Mouse (Mus musculus) stomach, embryonic 15.5 days (tissue): ENCODE measurements around the gene Msi2. TPM values are rescaled to one million over a fixed set of nuclear protein-coding genes. Genes with fewer than 3 reads are reported as not detected.

ENCODE experiments used
- ATAC-seq: fragments of 200-750 bp; cut with Nextera tagmentation; 2 replicates; pipeline ENCODE4 v1.8.0; 2017; ENCODE audit warnings: low read depth, moderate number of reproducible peaks, moderate TSS enrichment; ENCODE audit not compliant: insufficient read depth, low FRiP score
- H3K27ac ChIP-seq: fragments of 300-500 bp; sonication (generic); 2 replicates; pipeline ENCODE4 v1.5.1; 2015; ENCODE audit warnings: mild to moderate bottlenecking, inconsistent platforms
- H3K27me3 ChIP-seq: fragments of 300-500 bp; sonication (generic); replicated peaks from 2 replicates; pipeline ENCODE4 v1.6.1; 2015; ENCODE audit warnings: inconsistent platforms
- H3K36me3 ChIP-seq: fragments of 300-500 bp; sonication (generic); 2 replicates; pipeline ENCODE4 v1.6.1; 2015; ENCODE audit warnings: inconsistent platforms
- H3K4me1 ChIP-seq: fragments of 300-500 bp; sonication (generic); 2 replicates; pipeline ENCODE4 v1.6.1; 2015; ENCODE audit warnings: inconsistent platforms
- H3K4me2 ChIP-seq: fragments of 300-500 bp; sonication (generic); 2 replicates; pipeline ENCODE4 v1.6.1; 2015; ENCODE audit warnings: mild to moderate bottlenecking, inconsistent platforms
- H3K4me3 ChIP-seq: fragments of 300-500 bp; sonication (generic); replicated peaks from 2 replicates; pipeline ENCODE4 v1.5.1; 2015; ENCODE audit warnings: inconsistent platforms
- H3K9ac ChIP-seq: fragments of 300-500 bp; sonication (generic); 2 replicates; pipeline ENCODE4 v1.6.1; 2015; ENCODE audit warnings: inconsistent platforms
- H3K9me3 ChIP-seq: fragments of 300-500 bp; sonication (generic); 2 replicates; pipeline ENCODE4 v1.6.1; 2016; ENCODE audit warnings: inconsistent platforms
- WGBS: fragments of 180-500 bp; shearing (Covaris S2); methylation state at CpG from one replicate; pipeline ENCODE4 v1.1.7; 2015; 5-methylcytosine and 5-hydroxymethylcytosine counted together
- polyA plus RNA-seq: library from polyadenylated mRNA; unstranded; fragments of >200 nt; fragmentation: Nextera tagmentation; extraction: Ambion mirVana; gene quantifications from 2 replicates; pipeline ENCODE4 v1.2.1, GENCODE M21; 2015

Gene Msi2
- polyA plus RNA-seq, 1 experiment from 2014 or later = 13.7 TPM

DNA sequence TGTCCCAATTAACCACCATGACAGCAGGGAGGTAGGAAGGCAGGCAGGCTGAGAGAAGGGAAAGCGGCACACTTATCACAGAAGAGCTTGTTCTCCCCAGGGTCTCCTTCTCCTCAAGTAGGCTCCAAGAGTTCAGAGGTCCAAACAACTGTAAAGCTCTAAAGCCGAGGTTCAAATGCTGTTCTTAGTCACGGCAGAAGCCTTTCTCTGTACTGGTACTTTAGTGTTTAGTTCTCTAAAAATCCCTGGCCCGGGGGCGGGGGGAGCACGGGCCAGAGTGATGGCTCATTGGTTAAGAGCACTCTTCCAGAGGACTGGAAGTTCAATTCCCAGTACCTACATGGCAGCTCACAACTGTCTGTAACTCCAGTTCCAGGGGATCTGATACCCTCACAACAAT is 165.9 kb downstream of the Msi2 start:
- ATAC-seq = no peak
- Histone ChIP-seq H3K36me3 (no peaks in the 10 kb centered on the region), H3K4me3 (no peak overlapping the region), H3K4me1 (peaks cover 69% of the 10 kb centered on the region), H3K9ac (no peak overlapping the region), H3K9me3 (no peaks in the 10 kb centered on the region), H3K27ac (no peak overlapping the region), H3K4me2 (no peak overlapping the region), H3K27me3 (no peaks in the 10 kb centered on the region)
- 72% methylated on average over 6 of the region's 6 CpGs for WGBS

DNA sequence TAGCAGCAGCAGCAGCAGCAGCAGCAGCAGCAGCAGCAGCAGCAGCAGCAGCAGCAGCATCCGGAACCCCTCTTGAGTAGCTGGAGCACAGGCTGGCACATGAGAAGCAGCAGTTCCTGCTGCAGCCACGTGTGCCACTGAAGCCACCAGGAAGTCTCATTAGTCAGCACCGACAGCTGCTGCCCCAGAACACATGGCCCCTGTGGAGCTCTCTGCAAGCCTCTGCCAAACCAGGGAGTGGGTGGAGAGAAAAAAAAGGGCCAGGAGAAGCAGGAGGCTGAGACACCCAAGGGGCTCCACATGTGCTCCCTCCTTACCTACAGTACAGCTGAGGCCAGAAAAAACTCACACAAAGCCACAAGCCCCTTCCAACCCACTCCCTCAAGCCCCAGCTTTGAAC is 167.3 kb downstream of the Msi2 start:
- no peak overlapping the region for H3K4me3 ChIP-seq
- WGBS = 12% methylated on average over 3 of the region's 3 CpGs
- H3K27me3 ChIP-seq = no peaks in the 10 kb centered on the region
- no peak overlapping the region for H3K9ac ChIP-seq
- no peaks in the 10 kb centered on the region for H3K36me3 ChIP-seq
- peak; percentile 9; the same call in 1 of the 2 replicates for ATAC-seq
- no peak overlapping the region for H3K4me2 ChIP-seq
- H3K9me3 ChIP-seq = no peaks in the 10 kb centered on the region
- peak overlapping the region; percentile 49 for H3K27ac ChIP-seq
- peaks cover 60% of the 10 kb centered on the region for H3K4me1 ChIP-seq

DNA sequence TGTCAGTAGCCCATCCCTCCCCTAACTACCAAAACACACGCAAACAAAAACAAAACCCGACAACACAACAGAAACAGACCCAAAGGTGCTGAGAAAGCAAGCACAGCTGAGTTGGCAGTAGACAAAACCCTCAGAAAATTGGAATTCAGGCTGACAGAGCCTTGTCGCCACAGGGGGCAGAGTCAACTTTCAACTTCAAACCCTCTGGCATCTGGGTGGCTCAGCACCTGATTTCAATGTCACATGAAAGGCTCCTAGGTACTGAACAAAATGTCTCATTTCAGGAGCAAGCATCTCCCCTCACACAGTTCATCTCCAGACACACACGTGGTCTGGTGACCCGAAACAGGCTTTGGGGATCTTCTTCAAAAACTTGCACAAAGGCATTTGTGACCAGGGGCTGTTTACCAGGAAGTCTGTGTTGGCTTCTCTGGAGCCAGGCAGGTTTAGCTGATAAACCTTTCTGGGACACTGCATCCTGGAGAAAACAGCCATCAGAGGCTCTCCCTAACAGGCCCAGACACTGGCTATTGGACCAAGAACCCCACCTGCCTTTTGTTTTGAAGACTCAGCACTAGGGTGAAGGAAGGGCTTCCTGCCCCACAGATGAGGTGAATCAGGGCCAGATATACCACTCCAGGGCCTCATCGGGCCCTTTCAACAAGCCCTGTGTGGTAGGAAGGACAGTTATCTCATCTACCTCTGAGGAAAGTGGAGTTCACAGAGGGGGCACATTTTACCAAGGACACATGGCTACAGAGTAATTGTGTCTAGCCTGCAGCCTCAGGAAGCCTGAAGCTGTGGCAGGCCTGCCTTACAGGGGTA is 168.0 kb downstream of the Msi2 start:
- Histone ChIP-seq H3K9me3 (no peaks in the 10 kb centered on the region), H3K4me2 (no peak overlapping the region), H3K4me1 (peaks cover 54% of the 10 kb centered on the region), H3K27me3 (no peaks in the 10 kb centered on the region), H3K9ac (no peak overlapping the region), H3K27ac (peak overlapping the region; percentile 49), H3K36me3 (no peaks in the 10 kb centered on the region), H3K4me3 (no peak overlapping the region)
- ATAC-seq = no peak
- WGBS = 72% methylated on average over 6 of the region's 6 CpGs

DNA sequence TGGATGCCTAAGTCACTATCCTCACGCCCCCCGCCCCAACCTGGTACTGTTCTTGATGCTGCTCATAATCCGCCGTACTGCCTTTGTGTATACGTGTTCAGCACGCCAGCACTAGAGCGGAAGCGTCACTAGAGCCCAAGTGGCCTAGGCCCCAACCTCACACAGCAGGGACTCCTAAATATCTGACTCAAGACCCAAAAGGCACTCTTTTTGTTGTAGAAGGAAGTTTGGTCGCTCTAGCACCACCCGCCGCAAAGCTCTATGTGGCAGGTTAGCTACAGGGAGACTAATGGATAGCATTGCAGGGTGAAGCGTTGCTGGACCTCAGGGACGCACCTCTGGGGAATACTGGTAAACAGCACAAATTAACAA is 168.8 kb downstream of the Msi2 start:
- Histone ChIP-seq H3K4me3 (no peak overlapping the region), H3K4me2 (no peak overlapping the region), H3K4me1 (peaks cover 48% of the 10 kb centered on the region), H3K9me3 (no peaks in the 10 kb centered on the region), H3K9ac (no peak overlapping the region), H3K36me3 (no peaks in the 10 kb centered on the region), H3K27ac (no peak overlapping the region), H3K27me3 (no peaks in the 10 kb centered on the region)
- ATAC-seq = no peak
- WGBS = 90% methylated on average over 13 of the region's 13 CpGs

DNA sequence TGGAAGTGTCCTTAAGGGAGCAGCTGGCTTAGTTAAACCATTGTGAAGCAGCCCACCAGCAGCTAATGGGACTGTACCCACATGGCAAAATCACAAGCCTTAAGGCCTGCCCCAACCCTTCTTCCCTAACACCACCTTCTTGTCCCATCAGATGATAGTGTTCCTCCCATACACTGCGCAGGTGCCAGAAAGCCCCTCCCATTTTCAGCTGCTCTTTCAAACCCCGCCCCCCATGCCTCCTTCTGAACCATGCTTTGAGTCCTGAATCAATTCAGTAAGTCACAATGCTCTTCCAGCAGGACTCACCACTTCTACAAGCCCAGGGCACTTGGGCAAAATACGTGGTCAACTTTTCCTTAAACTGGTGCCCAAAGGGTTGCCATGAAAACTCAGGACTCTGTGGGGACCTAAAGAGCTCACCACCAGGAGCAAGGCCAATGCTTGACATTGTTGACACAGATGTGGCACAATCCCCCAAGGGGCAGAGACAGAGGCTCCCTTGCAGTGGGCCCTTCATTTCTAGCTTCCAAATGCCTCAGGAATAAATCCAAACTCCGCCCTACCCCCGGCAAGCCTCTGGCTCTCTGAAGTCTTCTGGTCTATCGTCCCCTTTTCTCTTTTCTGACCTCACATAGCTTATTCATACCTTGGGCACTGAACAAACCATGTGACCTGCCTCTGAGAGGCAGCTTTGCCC is 169.3 kb downstream of the Msi2 start:
- ATAC-seq = no peak
- Histone ChIP-seq H3K4me2 (no peak overlapping the region), H3K4me3 (no peak overlapping the region), H3K27ac (no peak overlapping the region), H3K27me3 (no peaks in the 10 kb centered on the region), H3K9ac (no peak overlapping the region), H3K4me1 (peaks cover 43% of the 10 kb centered on the region), H3K9me3 (no peaks in the 10 kb centered on the region), H3K36me3 (no peaks in the 10 kb centered on the region)
- WGBS = 89% methylated on average over 6 of the region's 6 CpGs

DNA sequence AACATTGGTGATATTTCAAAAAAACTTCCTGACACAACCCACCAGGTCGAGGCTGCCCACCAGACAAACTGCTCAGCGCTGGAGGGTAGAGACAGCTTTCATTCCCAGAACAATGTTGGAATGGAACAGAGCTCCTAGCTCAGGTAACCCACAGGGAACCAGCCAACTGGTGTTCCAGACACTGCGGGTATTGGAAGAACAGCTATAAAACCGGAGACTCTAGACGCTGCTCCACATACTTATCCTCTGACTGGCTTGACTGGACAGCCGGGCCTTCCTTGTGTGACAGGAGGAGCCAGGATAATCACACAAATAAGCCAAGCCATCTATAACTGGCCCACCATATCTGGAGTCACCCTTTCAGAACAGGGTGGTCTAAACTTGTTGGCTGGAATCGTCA is 169.9 kb downstream of the Msi2 start:
- Histone ChIP-seq H3K4me1 (peaks cover 37% of the 10 kb centered on the region), H3K9me3 (no peaks in the 10 kb centered on the region), H3K27ac (no peak overlapping the region), H3K4me2 (no peak overlapping the region), H3K4me3 (no peak overlapping the region), H3K27me3 (no peaks in the 10 kb centered on the region), H3K36me3 (no peaks in the 10 kb centered on the region), H3K9ac (no peak overlapping the region)
- WGBS = 76% methylated on average over 7 of the region's 7 CpGs
- no peak for ATAC-seq

DNA sequence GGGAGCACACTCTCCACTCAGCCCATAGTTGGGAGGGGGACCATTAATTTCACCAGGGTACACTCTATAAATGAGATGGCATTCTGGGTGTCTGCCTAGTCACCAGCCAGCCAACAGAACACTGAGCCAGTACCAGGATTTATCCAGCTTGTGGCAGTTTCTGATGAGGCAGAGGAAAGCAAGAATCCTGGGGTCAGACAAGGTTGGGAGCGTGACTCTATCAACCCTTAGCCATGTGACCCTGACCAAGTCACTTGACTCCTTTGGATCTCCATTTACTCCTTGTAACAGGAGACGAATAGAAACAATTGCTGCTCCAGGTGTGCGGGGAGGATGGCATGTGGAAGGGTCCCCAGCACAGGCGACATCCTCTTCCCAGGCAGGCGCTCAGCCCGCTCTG is 174.5 kb downstream of the Msi2 start:
- Histone ChIP-seq H3K4me3 (no peak overlapping the region), H3K27me3 (no peaks in the 10 kb centered on the region), H3K4me1 (peaks cover 21% of the 10 kb centered on the region), H3K9ac (no peak overlapping the region), H3K27ac (no peak overlapping the region), H3K4me2 (no peak overlapping the region), H3K9me3 (no peaks in the 10 kb centered on the region), H3K36me3 (no peaks in the 10 kb centered on the region)
- 88% methylated on average over 6 of the region's 6 CpGs for WGBS
- no peak for ATAC-seq

DNA sequence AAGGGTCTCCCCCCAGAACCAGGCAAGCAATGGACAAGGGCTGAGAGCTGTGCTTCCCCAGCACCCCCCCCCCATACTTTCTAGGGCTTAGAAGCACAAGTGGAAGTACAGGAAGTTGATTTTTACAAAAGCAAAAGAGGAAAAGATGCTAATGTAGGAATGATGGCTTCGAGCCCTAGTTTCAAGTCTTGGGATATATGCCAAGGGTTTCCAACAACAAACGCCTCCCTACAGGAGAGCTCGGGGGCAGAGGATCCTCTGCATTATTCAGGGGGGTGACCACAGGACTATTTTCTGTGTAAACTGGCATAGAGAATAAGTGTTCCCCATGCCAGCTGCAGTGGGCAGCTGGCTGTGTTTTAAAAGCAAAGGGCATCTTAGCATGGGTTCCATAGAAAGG is 175.5 kb downstream of the Msi2 start:
- H3K9me3 ChIP-seq = no peaks in the 10 kb centered on the region
- no peak overlapping the region for H3K4me2 ChIP-seq
- H3K4me1 ChIP-seq = peaks cover 17% of the 10 kb centered on the region
- WGBS = 35% methylated on average over 3 of the region's 3 CpGs
- no peak overlapping the region for H3K9ac ChIP-seq
- H3K36me3 ChIP-seq = no peaks in the 10 kb centered on the region
- no peak overlapping the region; the same call in 1 of the 2 replicates for H3K27ac ChIP-seq
- H3K4me3 ChIP-seq = no peak overlapping the region
- no peaks in the 10 kb centered on the region for H3K27me3 ChIP-seq
- ATAC-seq = no peak

DNA sequence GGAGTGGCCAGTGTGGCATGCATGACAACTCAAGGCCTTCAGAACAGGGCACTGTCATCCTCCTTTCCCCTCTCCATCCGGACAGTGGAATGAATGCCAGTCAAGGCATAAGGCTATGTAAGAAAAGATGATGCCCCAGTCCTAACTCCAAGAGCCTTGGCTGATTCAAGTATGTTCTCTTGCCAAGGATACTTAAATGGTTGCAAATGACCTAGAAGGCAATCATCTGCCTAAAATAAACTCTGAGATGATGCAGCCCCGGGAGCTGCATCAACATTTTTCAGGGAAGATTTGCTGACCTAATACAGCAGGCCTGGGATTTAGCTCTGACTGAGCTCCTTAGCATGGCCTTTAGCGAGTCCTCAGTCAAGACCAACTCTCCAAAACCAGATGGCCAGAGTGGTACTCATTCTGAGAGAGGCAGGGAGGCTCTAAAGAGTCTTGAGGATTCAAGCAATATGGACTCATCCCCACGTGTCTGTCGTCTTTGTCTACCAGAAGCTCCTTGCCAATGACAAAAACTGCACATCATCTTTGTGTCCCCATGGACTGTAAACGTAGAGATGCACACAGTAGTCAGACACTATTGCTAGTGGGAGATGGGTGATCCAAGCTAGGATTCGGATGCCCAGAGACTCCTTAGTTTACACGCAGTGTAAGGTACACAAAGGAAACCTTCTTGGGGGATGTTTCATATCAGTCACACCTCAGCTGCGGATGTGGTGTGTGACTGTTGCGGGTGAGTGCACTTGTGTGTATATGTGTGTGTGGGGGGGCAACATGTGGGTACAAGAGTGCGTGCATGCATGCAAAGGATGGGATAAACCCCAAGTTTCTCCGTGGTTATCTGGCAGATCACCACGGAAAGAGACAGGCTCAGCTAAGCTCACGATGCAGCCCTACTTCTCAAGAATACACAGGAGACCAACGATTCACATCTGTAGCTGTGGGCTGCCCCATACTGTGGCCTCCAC is 176.4 kb downstream of the Msi2 start:
- Histone ChIP-seq H3K36me3 (no peaks in the 10 kb centered on the region), H3K4me2 (no peak overlapping the region), H3K4me3 (no peak overlapping the region), H3K4me1 (peaks cover 17% of the 10 kb centered on the region), H3K9me3 (no peaks in the 10 kb centered on the region), H3K9ac (no peak overlapping the region), H3K27ac (no peak overlapping the region), H3K27me3 (no peaks in the 10 kb centered on the region)
- WGBS = 69% methylated on average over 15 of the region's 15 CpGs
- no peak for ATAC-seq

DNA sequence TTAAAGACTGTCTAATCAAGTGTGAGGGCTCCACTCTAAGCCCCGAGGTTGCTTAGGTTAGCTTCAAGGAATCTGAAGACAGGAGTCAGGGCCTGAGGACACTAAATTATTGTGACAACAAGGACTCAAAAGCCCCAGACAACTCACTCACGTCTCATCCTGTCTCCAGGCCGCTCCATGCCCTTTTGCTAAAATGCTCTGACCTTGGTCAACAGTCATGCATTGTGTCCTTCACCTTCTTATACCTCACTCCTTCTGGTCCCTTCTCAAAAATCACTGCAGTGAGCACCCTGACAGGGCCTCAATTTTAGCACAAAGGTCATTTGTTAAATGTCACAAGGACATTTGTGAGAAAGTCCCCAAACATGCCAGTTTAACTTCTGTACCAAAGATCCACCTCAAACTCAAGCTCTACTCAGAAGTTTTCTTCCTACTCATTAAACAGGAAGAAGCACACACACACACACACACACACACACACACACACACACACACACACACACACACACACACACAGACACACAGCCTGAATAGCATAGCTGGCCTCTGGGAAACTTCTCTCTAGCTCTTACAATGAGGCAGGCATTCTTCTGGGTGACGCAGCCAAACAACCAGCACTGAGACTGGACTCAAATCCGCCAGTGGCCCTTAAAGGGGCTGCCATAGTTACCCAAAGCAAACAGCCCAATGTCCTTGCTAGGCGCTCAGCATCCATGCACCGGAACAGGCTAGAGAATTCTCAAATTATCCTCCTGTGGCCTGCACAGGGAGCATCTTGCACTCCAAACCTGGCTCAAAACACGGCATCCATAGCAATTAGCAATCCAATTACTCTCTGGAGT is 178.5 kb downstream of the Msi2 start:
- Histone ChIP-seq H3K4me3 (no peak overlapping the region), H3K27ac (no peak overlapping the region), H3K36me3 (no peaks in the 10 kb centered on the region), H3K4me1 (peaks cover 17% of the 10 kb centered on the region), H3K4me2 (no peak overlapping the region), H3K9ac (no peak overlapping the region), H3K9me3 (no peaks in the 10 kb centered on the region), H3K27me3 (no peaks in the 10 kb centered on the region)
- WGBS = 59% methylated on average over 8 of the region's 8 CpGs
- no peak for ATAC-seq

DNA sequence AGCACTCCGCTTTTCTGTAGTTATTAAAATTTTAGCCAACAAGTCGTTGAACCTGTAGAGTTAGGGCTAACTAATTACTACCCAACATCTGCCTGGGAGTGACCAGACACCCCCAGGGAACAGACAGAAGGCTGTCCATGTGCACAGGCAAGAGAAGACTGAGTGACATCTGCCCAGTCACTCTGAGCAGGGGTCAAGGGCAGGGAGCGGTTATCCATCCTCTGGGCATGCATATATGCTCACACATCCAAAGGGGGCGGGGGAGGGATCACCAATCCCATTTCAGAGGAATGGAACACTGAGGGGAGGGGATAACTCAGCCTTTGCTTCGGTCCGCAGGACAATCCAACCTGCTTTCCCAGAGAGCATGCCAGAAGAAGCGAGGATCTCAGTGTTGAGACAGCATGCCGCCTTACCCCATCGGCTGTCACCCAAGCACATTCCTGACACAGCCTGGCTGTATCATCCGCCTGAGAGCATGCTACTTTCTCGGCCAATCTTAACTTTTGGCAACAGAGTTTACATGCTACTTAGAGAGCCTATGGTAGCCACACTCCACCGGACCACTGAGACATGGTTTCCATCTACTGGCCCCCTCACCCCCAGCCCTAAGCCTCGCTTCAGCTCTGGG is 179.5 kb downstream of the Msi2 start:
- H3K27ac ChIP-seq = no peak overlapping the region
- 71% methylated on average over 13 of the region's 13 CpGs for WGBS
- peaks cover 22% of the 10 kb centered on the region for H3K4me1 ChIP-seq
- H3K9me3 ChIP-seq = no peaks in the 10 kb centered on the region
- H3K4me2 ChIP-seq = no peak overlapping the region
- no peaks in the 10 kb centered on the region for H3K36me3 ChIP-seq
- ATAC-seq = no peak
- no peak overlapping the region for H3K9ac ChIP-seq
- no peaks in the 10 kb centered on the region for H3K27me3 ChIP-seq
- no peak overlapping the region for H3K4me3 ChIP-seq
